ENCODE assay signal across 20 mouse cellular contexts in genomic region chr5:114342996-114343395, GRCm38 (mm10).
"Had no signal": no experiment of that assay in that cellular context is flagged by ENCODE, and none has a peak within 500 bp of the region (broad histone marks: within the 10 kb centered on the region; RNA-seq: fewer than 3 reads in every experiment).

No protein-coding gene starts in this region.

- H3K27ac ChIP-seq: liver, embryonic 14.5 days; midbrain, embryonic 10.5 days; midbrain, embryonic 12.5 days; neural tube, embryonic 12.5 days; stomach, embryonic 15.5 days; stomach, postnatal 0 days had no signal

- H3K9ac ChIP-seq: liver, embryonic 14.5 days; lung, embryonic 14.5 days; midbrain, embryonic 12.5 days; neural tube, embryonic 12.5 days; stomach, embryonic 15.5 days had no signal

- ATAC-seq: midbrain, embryonic 16.5 days had no signal

- H3K36me3 ChIP-seq: midbrain, embryonic 10.5 days; midbrain, embryonic 12.5 days; neural tube, embryonic 12.5 days; stomach, embryonic 15.5 days had no signal

- H3K9me3 ChIP-seq: midbrain, embryonic 10.5 days; midbrain, embryonic 12.5 days; neural tube, embryonic 12.5 days; stomach, embryonic 15.5 days had no signal

- H3K4me1 ChIP-seq: midbrain, embryonic 10.5 days; midbrain, embryonic 12.5 days; neural tube, embryonic 12.5 days; stomach, embryonic 15.5 days had no signal

- H3K4me2 ChIP-seq: lung, embryonic 14.5 days; midbrain, embryonic 12.5 days; neural tube, embryonic 12.5 days; stomach, embryonic 15.5 days had no signal

- DNase-seq: lung, adult 18-20 months; lung, embryonic 14.5 days; lung, postnatal 10 days; lung, postnatal 4 days; midbrain, embryonic 14.5 days; retina, postnatal 1 day; right cerebral cortex, adult 18-20 months; right cerebral cortex, postnatal 25 days; right cerebral cortex, postnatal 4 days; thymus, adult 2 months; thymus, postnatal 25 days; thymus, postnatal 4 days had no signal

- H3K27me3 ChIP-seq: midbrain, embryonic 12.5 days; neural tube, embryonic 12.5 days; stomach, embryonic 15.5 days had no signal

- H3K4me3 ChIP-seq: midbrain, embryonic 10.5 days; midbrain, embryonic 12.5 days; myocyte; neural tube, embryonic 12.5 days; stomach, embryonic 15.5 days had no signal
